Comparison of ENCODE assay signal across 23 mouse cellular contexts in the genomic region with DNA sequence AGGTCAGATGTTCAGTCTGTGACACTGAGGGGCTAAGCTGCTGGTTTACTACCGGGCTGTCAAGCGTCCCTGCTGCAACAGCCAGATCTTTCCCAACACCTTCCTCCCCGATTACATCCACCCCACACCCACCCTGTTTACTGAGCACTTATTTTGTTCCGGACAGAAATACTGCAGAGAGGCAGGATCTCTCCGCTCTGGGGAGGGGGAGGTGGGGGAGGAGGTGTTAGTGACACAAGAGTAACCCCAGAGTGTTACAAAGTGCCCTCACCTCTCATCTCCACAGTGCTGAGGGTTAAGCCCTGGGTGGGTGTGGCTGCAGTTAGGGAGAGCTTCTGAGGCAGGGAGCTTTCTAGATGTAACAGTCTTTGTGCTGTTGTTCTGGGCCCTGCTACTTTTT. TPM values are rescaled to one million over a fixed set of nuclear protein-coding genes. Genes with fewer than 3 reads are reported as not detected.
DNase-seq lines count a peak whose midpoint lies in the region; ATAC-seq and TF ChIP-seq lines count a peak whose summit lies in the region.
"Had no signal": no experiment of that assay in that cellular context is flagged by ENCODE, and none has a peak within 500 bp of the region (broad histone marks: within the 10 kb centered on the region; RNA-seq: fewer than 3 reads in every experiment).

No protein-coding gene starts in this region.

- no peak for TF ChIP-seq EP300 in heart, adult 2 months (IDR thresholded peaks at IDR 0.05; ENCODE audit: insufficient read depth, low read depth, low read length)

- H3K27me3 ChIP-seq in heart, embryonic 13.5 days (replicated peaks): peaks cover 72% of the 10 kb centered on the region
- H3K27me3 ChIP-seq in heart, adult 2 months (ENCODE audit: control insufficient read depth, insufficient read depth, low read length): no peaks in the 10 kb centered on the region
- H3K27me3 ChIP-seq: hindbrain, embryonic 12.5 days; lung, embryonic 15.5 days had no signal

- TF ChIP-seq CTCF in heart, adult 2 months (IDR thresholded peaks at IDR 0.05): no peak
- no peak for TF ChIP-seq CTCF in bone marrow, adult 2 months (IDR thresholded peaks at IDR 0.05; ENCODE audit: control insufficient read depth, insufficient read depth, low read length)

- peaks cover 68% of the 10 kb centered on the region for H3K4me1 ChIP-seq in heart, embryonic 13.5 days
- H3K4me1 ChIP-seq in heart, adult 2 months (ENCODE audit: control insufficient read depth, insufficient read depth, low read length): peaks cover 9% of the 10 kb centered on the region
- H3K4me1 ChIP-seq in bone marrow, adult 2 months (ENCODE audit: control insufficient read depth, insufficient read depth, low read length): peaks cover 2% of the 10 kb centered on the region; the same call in 1 of the 2 replicates

- H3K27ac ChIP-seq in heart, embryonic 13.5 days (replicated peaks): no peak overlapping the region
- H3K27ac ChIP-seq in heart, adult 2 months: no peak overlapping the region
- H3K27ac ChIP-seq in bone marrow, adult 2 months (ENCODE audit: control insufficient read depth, insufficient read depth, low read depth, low read length, poor library complexity): peak overlapping the region; percentile 49; the same call in 1 of the 2 replicates
- H3K27ac ChIP-seq: embryonic facial prominence, embryonic 15.5 days; hindbrain, embryonic 12.5 days; lung, embryonic 15.5 days; stomach, embryonic 15.5 days had no signal

- no peaks in the 10 kb centered on the region for H3K79me2 ChIP-seq in heart, adult 2 months (replicated peaks; ENCODE audit: control insufficient read depth, insufficient read depth, low read length)

- no peak overlapping the region for H3K9ac ChIP-seq in heart, embryonic 13.5 days
- H3K9ac ChIP-seq in heart, adult 2 months (ENCODE audit: low read depth, low read length): no peak overlapping the region
- H3K9ac ChIP-seq: embryonic facial prominence, embryonic 15.5 days; hindbrain, embryonic 12.5 days; lung, embryonic 15.5 days; stomach, embryonic 15.5 days had no signal

- intact Hi-C loops in heart, adult 2 months (cut with DNase I): no loop called here

- peak overlapping the region; percentile 33 for H3K4me2 ChIP-seq in heart, embryonic 13.5 days
- H3K4me2 ChIP-seq: embryonic facial prominence, embryonic 15.5 days; hindbrain, embryonic 12.5 days; lung, embryonic 15.5 days; stomach, embryonic 15.5 days had no signal

- H3K9me3 ChIP-seq in heart, embryonic 13.5 days: no peaks in the 10 kb centered on the region
- H3K9me3 ChIP-seq: embryonic facial prominence, embryonic 15.5 days; hindbrain, embryonic 12.5 days; lung, embryonic 15.5 days; midbrain, embryonic 10.5 days; stomach, embryonic 15.5 days had no signal

- H3K4me3 ChIP-seq in heart, embryonic 13.5 days: no peak overlapping the region
- H3K4me3 ChIP-seq in heart, adult 2 months: no peak overlapping the region
- no peak overlapping the region for H3K4me3 ChIP-seq in bone marrow, adult 2 months (replicated peaks; ENCODE audit: control insufficient read depth, low read depth, low read length)
- H3K4me3 ChIP-seq: embryonic facial prominence, embryonic 15.5 days; hindbrain, embryonic 12.5 days; lung, embryonic 15.5 days; midbrain, embryonic 10.5 days; stomach, embryonic 15.5 days had no signal

- WGBS in heart, embryonic 13.5 days: 14% methylated on average over 5 of the region's 5 CpGs
- 40% methylated on average over 5 of the region's 5 CpGs for whole genome bisulfite sequencing in heart, adult 2 months
- WGBS in bone marrow, adult 2 months: 28% methylated on average over 5 of the region's 5 CpGs

- TF ChIP-seq POLR2A in heart, adult 2 months (IDR thresholded peaks at IDR 0.05; ENCODE audit: insufficient read depth, low read depth, low read length): no peak
- no peak for TF ChIP-seq POLR2A in bone marrow, adult 2 months (IDR thresholded peaks at IDR 0.05; ENCODE audit: borderline replicate concordance, control insufficient read depth, low read depth, low read length)

- no peaks in the 10 kb centered on the region for H3K36me3 ChIP-seq in heart, embryonic 13.5 days
- no peaks in the 10 kb centered on the region for H3K36me3 ChIP-seq in heart, adult 2 months (ENCODE audit: control insufficient read depth, insufficient read depth, low read length)
- H3K36me3 ChIP-seq: embryonic facial prominence, embryonic 15.5 days; hindbrain, embryonic 12.5 days; lung, embryonic 15.5 days; midbrain, embryonic 10.5 days; stomach, embryonic 15.5 days had no signal

- DNase-seq in cerebellum, adult 11 months: peak; percentile 22
- DNase-seq in cerebellum, postnatal 36 days: no peak
- no peak for DNase-seq in heart, adult 2 months
- DNase-seq in lung, postnatal 14 days: peak; percentile 69
- no peak for DNase-seq in left cerebral cortex, adult 8-10 months (ENCODE audit: low spot score in 2 of 2)
- no peak for DNase-seq in layer of hippocampus, postnatal 36 days
- DNase-seq: adrenal gland, postnatal 14 days; kidney, postnatal 25 days; layer of hippocampus, adult 9-11 months; right cerebral cortex, postnatal 14 days; thymus, adult 18-20 months had no signal

- no peak for ATAC-seq in heart, embryonic 13.5 days (ENCODE audit: extremely low read depth, insufficient number of reproducible peaks, low FRiP score, low TSS enrichment)
- ATAC-seq: activated CD4-positive, CD25-positive, alpha-beta regulatory T cell, adult 4 months; forebrain, embryonic 16.5 days; inflammation-experienced regulatory T-cells, adult 6 months had no signal

RNA-seq across cellular contexts. Expression of a gene that starts 25.8 kb away (rescaled TPM):
- 10.5 and 13.7 TPM in 2 replicates for polyA plus RNA-seq in heart, embryonic 13.5 days (2015; fragmentation: Nextera tagmentation; extraction: Ambion mirVana)
- 1 to 10 TPM; 2.5 to 3.1 TPM for total RNA-seq in heart, adult 2 months (2021)
- polyA plus RNA-seq in heart, adult 2 months (2012; rRNA removed): 4.2 and 4.3 TPM in 2 replicates
- polyA plus RNA-seq in bone marrow, adult 2 months (2011; ENCODE audit: insufficient read depth, insufficient read length, low replicate concordance, missing spikeins): 7.2 and 13.4 TPM in 2 replicates
- 1 to 10 TPM; 4.5 to 6.2 (median 6.2) TPM for total RNA-seq in left cerebral cortex, adult 8-10 months (2022)
- total RNA-seq in layer of hippocampus, postnatal 36 days (2021): 1 to 10 TPM; 3.9 to 5.0 TPM

RNA-seq across cellular contexts. Expression of a gene that starts 27.6 kb away (rescaled TPM):
- polyA plus RNA-seq in heart, embryonic 13.5 days (2015; fragmentation: Nextera tagmentation; extraction: Ambion mirVana): 0.12 and 0.22 TPM in 2 replicates
- under 1 TPM; 0.07 to 0.39 TPM for total RNA-seq in heart, adult 2 months (2021)
- 0.26 and 0.53 TPM in 2 replicates for polyA plus RNA-seq in heart, adult 2 months (2012; rRNA removed)
- polyA plus RNA-seq in bone marrow, adult 2 months (2011; ENCODE audit: insufficient read depth, insufficient read length, low replicate concordance, missing spikeins): 0.35 TPM in 1 of 2 replicates, not detected in the other
- 100 to 1,000 TPM; 421 to 457 (median 452) TPM for total RNA-seq in left cerebral cortex, adult 8-10 months (2022)
- 100 to 1,000 TPM; 373 to 394 TPM for total RNA-seq in layer of hippocampus, postnatal 36 days (2021)
- total RNA-seq: gastrocnemius, postnatal 4 days; neutrophil, adult 5-6 weeks had no signal

RNA-seq across cellular contexts. Expression of a gene that starts 42.8 kb away (rescaled TPM):
- polyA plus RNA-seq in heart, embryonic 13.5 days (2015; fragmentation: Nextera tagmentation; extraction: Ambion mirVana): 6.8 and 7.7 TPM in 2 replicates
- total RNA-seq in heart, adult 2 months (2021): 1 to 10 TPM; 4.2 to 5.2 TPM
- polyA plus RNA-seq in heart, adult 2 months (2012; rRNA removed): 3.5 and 4.5 TPM in 2 replicates
- 2.2 and 4.0 TPM in 2 replicates for polyA plus RNA-seq in bone marrow, adult 2 months (2011; ENCODE audit: insufficient read depth, insufficient read length, low replicate concordance, missing spikeins)
- 10 to 100 TPM; 19.1 to 22.9 (median 19.5) TPM for total RNA-seq in left cerebral cortex, adult 8-10 months (2022)
- 10 to 100 TPM; 20.3 to 20.9 TPM for total RNA-seq in layer of hippocampus, postnatal 36 days (2021)

Comparison
In these comparisons a context has a peak if more than half of its experiments do, and no peak if none do; other contexts are left out.
1. DNase-seq: peak in cerebellum, adult 11 months (single experiment) and lung, postnatal 14 days (single experiment); none in cerebellum, postnatal 36 days (0 of 2), heart, adult 2 months (0 of 2), left cerebral cortex, adult 8-10 months (0 of 2) and layer of hippocampus, postnatal 36 days (0 of 2).
2. RNA of a gene that starts 27.6 kb away (total RNA-seq): 421 to 457 TPM in left cerebral cortex, adult 8-10 months and 373 to 394 TPM in layer of hippocampus, postnatal 36 days; 0.07 to 0.39 TPM in heart, adult 2 months; every median in the first group is over 100 times any median in the second.